Mouse (Mus musculus) fibroblast of lung, adult 2 months (primary cell): ENCODE data around the gene Rnf38.
A peak's percentile ranks its signal among the peaks of the same experiment; 100 is the strongest.

ENCODE experiments used
- DNase-seq: peaks from one replicate; pipeline ENCODE4 v3.0.0-alpha.2; 2011; ENCODE audit warnings: low read depth

The Rnf38 gene

GRCm38 (mm10) chr4:44224141-44224540, 9.4 kb downstream of the Rnf38 start:
- no peak for DNase-seq

DNA sequence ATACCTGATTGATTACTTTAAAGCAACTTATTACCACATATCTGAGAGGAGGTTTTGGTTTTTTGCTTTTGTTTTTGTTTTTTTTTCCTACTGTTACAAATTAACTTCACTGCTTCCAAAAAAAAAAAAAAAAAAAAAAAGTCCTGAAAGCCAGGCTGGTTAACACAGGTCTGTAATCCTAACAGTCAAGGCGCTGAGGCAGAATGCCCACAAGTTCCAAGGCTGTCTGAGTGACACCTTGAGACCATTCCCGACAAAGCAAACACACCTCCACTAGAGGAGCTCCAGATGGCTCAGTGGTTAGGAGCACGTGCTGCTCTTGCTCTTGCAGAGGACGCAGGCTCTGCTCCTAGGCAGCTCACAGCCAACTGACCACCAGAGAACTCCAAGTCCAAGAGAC, 10.1 kb downstream of the Rnf38 start:
- no peak for DNase-seq

- no peak for DNase-seq
Observed at GRCm38 (mm10) chr4:44216797-44217442, 16.7 kb downstream of the Rnf38 start.

DNA sequence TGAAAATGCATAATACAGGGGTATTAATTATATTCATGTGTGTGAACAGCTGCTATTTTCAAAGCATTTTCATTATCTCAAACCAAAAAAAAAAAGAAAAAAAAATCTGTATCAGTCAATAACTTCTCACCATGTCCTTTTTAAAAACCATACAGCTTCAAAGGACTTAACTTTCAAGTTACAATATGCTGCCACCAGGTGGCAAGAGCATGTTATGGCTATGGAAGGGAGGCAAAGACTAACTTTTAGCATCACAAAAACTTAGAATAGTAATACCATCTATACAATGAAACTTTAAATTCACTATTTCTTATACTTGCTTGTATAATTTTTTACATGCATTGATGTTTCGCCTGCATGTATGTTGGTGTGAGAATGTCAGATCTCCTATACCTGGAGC, 33.6 kb downstream of the Rnf38 start:
- DNase-seq, result no peak

- no peak for DNase-seq
Observed at GRCm38 (mm10) chr4:44187431-44187830, 46.2 kb downstream of the Rnf38 start.

DNA sequence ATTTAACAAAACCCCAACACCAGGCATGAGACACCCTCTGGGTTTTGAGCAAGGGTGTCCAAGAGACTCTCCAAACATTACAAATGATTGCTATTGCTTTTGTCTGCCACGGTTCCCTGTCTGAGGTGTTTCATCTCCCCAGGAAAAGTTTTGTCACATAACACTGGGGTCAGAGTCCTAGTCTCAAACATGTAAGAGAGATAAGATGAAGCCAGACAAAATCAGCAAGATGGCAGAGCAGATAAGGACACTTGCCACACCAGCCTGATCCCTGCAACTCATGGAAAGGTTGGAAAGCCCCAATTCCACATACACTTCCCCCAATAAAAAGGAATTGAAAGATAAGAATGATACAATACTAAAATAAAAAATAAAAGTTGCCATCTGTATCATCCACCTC, 49.7 kb downstream of the Rnf38 start:
- no peak for DNase-seq

GRCm38 (mm10) chr4:44179748-44180147, 53.8 kb downstream of the Rnf38 start:
- peak; percentile 53 for DNase-seq

GRCm38 (mm10) chr4:44173177-44173576, 60.4 kb downstream of the Rnf38 start:
- peak; percentile 37 for DNase-seq

DNA sequence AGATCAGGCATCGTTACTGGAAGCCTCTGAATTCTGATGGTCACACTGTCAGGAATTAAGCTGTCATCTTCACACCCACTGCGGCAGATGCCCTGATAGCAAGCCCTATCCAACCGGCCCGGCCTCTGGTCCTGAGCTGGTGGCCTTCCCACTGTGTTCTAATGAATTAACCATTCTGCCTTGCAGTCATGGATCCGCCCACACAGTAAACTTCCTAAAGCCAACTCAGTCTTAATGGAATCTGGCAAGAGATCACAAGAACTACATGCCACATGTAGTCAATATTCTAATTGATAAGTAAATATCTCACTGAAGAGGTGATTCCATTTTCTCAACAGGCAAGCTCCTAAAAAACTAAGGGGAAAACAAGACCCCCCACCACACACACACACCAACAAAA, 60.9 kb downstream of the Rnf38 start:
- no peak for DNase-seq

DNA sequence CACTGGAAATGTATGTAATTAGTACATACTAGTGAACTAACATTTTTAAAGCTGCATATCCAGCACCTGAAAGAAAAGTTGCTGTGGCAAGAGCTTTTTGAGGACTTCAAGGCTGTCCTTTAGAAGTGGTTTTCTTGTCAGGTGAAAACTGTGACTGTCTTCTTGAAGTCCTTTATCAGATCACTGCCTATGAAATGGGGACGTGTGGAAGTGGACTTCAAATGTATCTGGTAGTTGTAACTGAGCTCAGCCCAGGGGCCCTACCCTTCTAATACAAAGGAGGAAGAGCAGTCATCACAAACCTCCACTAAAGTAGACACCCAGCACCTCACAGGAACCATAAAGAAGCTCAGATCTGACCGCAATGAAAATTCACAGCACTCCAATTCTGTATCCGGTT, 63.7 kb downstream of the Rnf38 start:
- DNase-seq, result no peak

GRCm38 (mm10) chr4:44168816-44169215, 64.8 kb downstream of the Rnf38 start:
- DNase-seq, result no peak

- DNase-seq, result peak; percentile 82
Observed at GRCm38 (mm10) chr4:44168231-44168647, 65.3 kb downstream of the Rnf38 start.

DNA sequence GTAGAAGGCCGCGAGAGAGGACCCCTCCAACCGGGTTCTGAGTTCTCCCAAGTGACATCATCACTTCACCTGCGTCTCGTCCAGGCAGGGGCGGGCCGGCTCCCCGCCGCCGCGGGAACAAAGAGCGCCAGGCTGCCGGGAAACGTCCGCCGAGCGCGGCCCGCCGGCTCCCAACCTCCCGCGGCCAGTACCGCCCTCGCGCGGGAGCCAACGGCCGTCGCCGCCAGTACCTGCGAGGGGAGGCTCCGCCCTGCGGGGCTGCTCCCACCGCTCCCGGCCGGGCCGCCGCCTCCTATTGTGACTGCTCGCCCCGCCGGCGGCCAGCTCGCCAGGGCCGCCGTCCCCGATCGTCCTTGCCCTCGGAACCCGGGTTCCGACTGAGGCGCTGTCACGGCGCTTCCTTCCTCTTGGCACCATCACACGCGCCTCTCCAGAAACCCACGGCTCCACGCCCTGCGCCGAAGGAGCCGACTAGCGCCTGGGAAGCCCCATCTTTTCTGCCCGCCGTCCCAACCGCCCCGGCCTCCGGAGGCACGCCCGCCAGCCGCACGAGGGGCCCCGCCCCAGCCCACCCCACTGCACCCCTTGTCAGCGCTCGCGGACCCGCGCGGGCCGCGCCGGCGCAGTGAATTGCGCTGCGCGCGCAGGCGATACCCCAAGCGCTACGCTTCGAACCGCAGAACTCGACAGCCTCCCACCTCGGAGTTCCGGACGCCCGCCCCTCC, 66.0 kb downstream of the Rnf38 start:
- peak; percentile 56 for DNase-seq

DNA sequence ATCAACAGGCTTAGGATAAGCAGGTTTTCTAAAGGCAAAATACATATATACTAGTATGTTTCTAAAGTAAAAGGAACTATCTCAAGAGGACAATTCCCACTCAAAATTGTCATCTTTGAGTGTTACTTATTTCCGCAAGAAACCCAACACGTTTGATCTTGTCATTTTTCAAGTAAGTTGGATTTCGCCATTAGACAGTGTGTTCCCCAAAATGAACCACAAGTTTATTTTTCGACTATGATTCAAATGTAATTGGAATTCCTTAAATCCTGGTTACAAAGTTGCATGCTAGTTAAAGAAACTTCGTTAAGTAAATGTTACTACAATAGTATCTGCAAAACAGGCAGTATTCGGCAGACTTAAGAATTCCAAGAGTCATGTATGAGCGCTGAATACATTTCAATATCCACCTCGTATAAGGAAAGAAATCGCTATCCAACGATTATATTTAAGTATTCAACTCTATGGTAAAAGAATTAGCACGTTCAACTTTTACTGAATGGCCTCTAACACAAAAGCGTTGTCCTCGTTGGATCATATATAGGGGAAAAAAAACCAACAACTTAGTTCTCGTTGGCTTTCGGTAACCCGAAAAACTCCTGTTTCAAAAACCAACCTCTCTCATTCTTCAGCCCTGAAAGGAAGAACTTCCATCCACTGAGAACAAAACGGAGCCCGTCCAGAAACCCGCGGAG, 66.7 kb downstream of the Rnf38 start:
- no peak for DNase-seq

GRCm38 (mm10) chr4:44164621-44165020, 69.0 kb downstream of the Rnf38 start:
- DNase-seq, result no peak

DNA sequence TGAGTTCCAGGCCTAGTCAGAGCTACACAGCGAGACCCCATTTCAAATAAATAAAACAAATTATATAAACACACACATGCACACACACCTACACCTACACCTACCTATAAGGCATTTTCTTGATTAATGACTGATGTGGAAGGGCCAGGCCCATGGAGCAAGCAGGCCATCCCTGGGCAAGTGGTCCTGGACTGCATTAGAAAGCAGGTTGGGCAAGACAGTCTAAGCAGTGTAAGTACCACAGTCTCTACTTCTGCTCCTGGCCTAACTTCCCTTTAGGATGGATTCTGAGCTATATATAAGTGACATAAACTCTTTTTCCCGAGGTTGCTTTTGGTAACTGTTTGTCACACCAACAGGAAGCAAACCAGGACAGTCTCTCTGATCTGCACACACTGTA, 70.6 kb downstream of the Rnf38 start:
- DNase-seq, result no peak

GRCm38 (mm10) chr4:44160990-44161689, 72.4 kb downstream of the Rnf38 start:
- DNase-seq, result no peak

- DNase-seq, result no peak
Observed at GRCm38 (mm10) chr4:44159839-44160238, 73.8 kb downstream of the Rnf38 start.

DNA sequence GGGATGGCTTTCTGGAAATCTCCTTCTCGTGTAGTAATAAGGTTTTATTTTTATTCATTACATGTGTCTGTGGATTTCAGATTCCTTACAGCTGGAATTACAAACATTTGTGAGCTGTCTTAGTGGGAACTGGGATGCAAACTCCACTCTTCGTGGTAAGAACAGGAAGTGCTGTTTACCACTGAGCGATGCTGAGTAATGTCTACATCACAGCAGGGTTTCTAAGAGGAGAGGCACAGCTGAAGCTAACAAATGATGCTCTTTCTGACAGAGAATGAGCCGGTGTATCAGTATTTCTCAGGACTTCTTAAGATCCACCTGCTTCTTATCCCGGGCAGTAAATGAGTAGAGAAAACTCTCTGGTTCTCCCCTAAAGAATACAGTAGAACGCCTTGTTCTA, 77.1 kb downstream of the Rnf38 start:
- no peak for DNase-seq

GRCm38 (mm10) chr4:44154884-44155283, 78.7 kb downstream of the Rnf38 start:
- DNase-seq, result no peak

DNA sequence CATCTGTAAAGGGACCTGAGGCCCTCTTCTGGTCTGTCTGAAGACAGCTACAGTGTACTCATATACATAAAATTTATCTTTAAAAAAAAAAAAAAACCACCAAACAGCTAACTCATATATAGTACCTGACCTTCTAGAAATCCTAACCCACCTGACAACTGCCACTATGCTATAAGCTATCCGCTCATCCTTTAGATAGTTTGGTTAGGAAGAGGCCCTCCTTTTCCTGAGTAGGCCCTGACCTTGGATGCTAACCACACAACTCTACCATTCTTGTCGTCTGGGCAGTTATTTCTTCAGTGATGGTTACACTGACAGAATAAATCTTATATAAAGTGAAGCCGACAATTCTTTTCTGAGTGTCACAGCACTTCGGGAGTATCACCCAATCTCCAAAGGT, 80.7 kb downstream of the Rnf38 start:
- DNase-seq, result no peak

GRCm38 (mm10) chr4:44126805-44127204, 106.8 kb downstream of the Rnf38 start:
- DNase-seq, result no peak
